11 mouse cellular contexts compared by ENCODE assay signal in genomic region chr17:84585104-84585503, GRCm38 (mm10). TPM values are rescaled to one million over a fixed set of nuclear protein-coding genes. Genes with fewer than 3 reads are reported as not detected.
DNase-seq lines count a peak whose midpoint lies in the region; ATAC-seq and TF ChIP-seq lines count a peak whose summit lies in the region.
"Had no signal": no experiment of that assay in that cellular context is flagged by ENCODE, and none has a peak within 500 bp of the region (broad histone marks: within the 10 kb centered on the region; RNA-seq: fewer than 3 reads in every experiment).

No protein-coding gene starts in this region.

- no peaks in the 10 kb centered on the region for H3K79me2 ChIP-seq in myocyte (ENCODE audit: control insufficient read depth, insufficient read depth)

- no peak for DNase-seq in kidney, adult 9 months
- DNase-seq in adrenal gland, adult 18-20 months (ENCODE audit: low spot score in 2 of 2): no peak
- DNase-seq: kidney, postnatal 25 days had no signal

- no peak for TF ChIP-seq POLR2A in myocyte (IDR thresholded peaks at IDR 0.05; ENCODE audit: insufficient read length, low read depth)

- no peaks in the 10 kb centered on the region for H3K9me3 ChIP-seq in kidney, embryonic 16.5 days (ENCODE audit: low read length)
- no peaks in the 10 kb centered on the region for H3K9me3 ChIP-seq in embryonic facial prominence, embryonic 15.5 days (replicated peaks)
- H3K9me3 ChIP-seq in heart, embryonic 16.5 days (replicated peaks; ENCODE audit: control insufficient read depth, low read length): no peaks in the 10 kb centered on the region
- H3K9me3 ChIP-seq in hindbrain, embryonic 13.5 days: no peaks in the 10 kb centered on the region
- H3K9me3 ChIP-seq in midbrain, embryonic 15.5 days: no peaks in the 10 kb centered on the region
- H3K9me3 ChIP-seq: forebrain, embryonic 12.5 days; G1E had no signal

- H3K27me3 ChIP-seq in kidney, embryonic 16.5 days (ENCODE audit: insufficient read depth, low read length): no peaks in the 10 kb centered on the region
- H3K27me3 ChIP-seq in embryonic facial prominence, embryonic 15.5 days: no peaks in the 10 kb centered on the region
- H3K27me3 ChIP-seq in heart, embryonic 16.5 days (ENCODE audit: control insufficient read depth, insufficient read depth, low read length): no peaks in the 10 kb centered on the region
- no peaks in the 10 kb centered on the region for H3K27me3 ChIP-seq in myocyte (ENCODE audit: control insufficient read depth, insufficient read depth, insufficient read length)
- no peaks in the 10 kb centered on the region for H3K27me3 ChIP-seq in hindbrain, embryonic 13.5 days
- no peaks in the 10 kb centered on the region for H3K27me3 ChIP-seq in midbrain, embryonic 15.5 days (replicated peaks)
- H3K27me3 ChIP-seq: forebrain, embryonic 12.5 days had no signal

- no peak overlapping the region for H3K9ac ChIP-seq in kidney, embryonic 16.5 days (replicated peaks; ENCODE audit: low read length)
- no peak overlapping the region for H3K9ac ChIP-seq in embryonic facial prominence, embryonic 15.5 days
- no peak overlapping the region for H3K9ac ChIP-seq in heart, embryonic 16.5 days (ENCODE audit: low read length)
- H3K9ac ChIP-seq in hindbrain, embryonic 13.5 days: no peak overlapping the region
- no peak overlapping the region for H3K9ac ChIP-seq in midbrain, embryonic 15.5 days
- H3K9ac ChIP-seq: forebrain, embryonic 12.5 days had no signal

- H3K4me2 ChIP-seq in kidney, embryonic 16.5 days (replicated peaks; ENCODE audit: low read depth, low read length): no peak overlapping the region
- no peak overlapping the region for H3K4me2 ChIP-seq in embryonic facial prominence, embryonic 15.5 days (replicated peaks)
- H3K4me2 ChIP-seq in heart, embryonic 16.5 days (ENCODE audit: low read depth, low read length): no peak overlapping the region
- H3K4me2 ChIP-seq in myocyte (ENCODE audit: low read depth): peak overlapping the region; percentile 48
- no peak overlapping the region for H3K4me2 ChIP-seq in hindbrain, embryonic 13.5 days
- H3K4me2 ChIP-seq in midbrain, embryonic 15.5 days: no peak overlapping the region
- H3K4me2 ChIP-seq: forebrain, embryonic 12.5 days had no signal

- no peak overlapping the region for H3ac ChIP-seq in myocyte (ENCODE audit: control insufficient read depth, insufficient read length)

- 0 out of 2 replicates have a peak overlapping the region, but pooled peaks have one; percentile 27 for H3K27ac ChIP-seq in kidney, embryonic 16.5 days (ENCODE audit: low read length)
- peak overlapping the region; percentile 0; the same call in 1 of the 2 replicates for H3K27ac ChIP-seq in embryonic facial prominence, embryonic 15.5 days (replicated peaks)
- H3K27ac ChIP-seq in heart, embryonic 16.5 days (ENCODE audit: low read length): no peak overlapping the region
- no peak overlapping the region for H3K27ac ChIP-seq in hindbrain, embryonic 13.5 days
- no peak overlapping the region for H3K27ac ChIP-seq in midbrain, embryonic 15.5 days
- H3K27ac ChIP-seq: forebrain, embryonic 12.5 days had no signal

- 71% methylated on average over 8 of the region's 8 CpGs for WGBS in kidney, embryonic 16.5 days
- WGBS in embryonic facial prominence, embryonic 15.5 days: 50% methylated on average over 8 of the region's 8 CpGs
- WGBS in heart, embryonic 16.5 days: 63% methylated on average over 8 of the region's 8 CpGs
- 88% methylated on average over 8 of the region's 8 CpGs for WGBS in hindbrain, embryonic 13.5 days
- WGBS in midbrain, embryonic 15.5 days: 80% methylated on average over 8 of the region's 8 CpGs

- H3K36me3 ChIP-seq in kidney, embryonic 16.5 days (ENCODE audit: insufficient read depth, low read length): peaks cover 20% of the 10 kb centered on the region; the same call in 1 of the 2 replicates
- H3K36me3 ChIP-seq in embryonic facial prominence, embryonic 15.5 days: peaks cover 13% of the 10 kb centered on the region; the same call in 1 of the 2 replicates
- H3K36me3 ChIP-seq in heart, embryonic 16.5 days (ENCODE audit: control insufficient read depth, insufficient read depth): no peaks in the 10 kb centered on the region
- H3K36me3 ChIP-seq in myocyte (ENCODE audit: control insufficient read depth, insufficient read depth): peaks cover 17% of the 10 kb centered on the region
- H3K36me3 ChIP-seq in hindbrain, embryonic 13.5 days: no peaks in the 10 kb centered on the region
- no peaks in the 10 kb centered on the region for H3K36me3 ChIP-seq in midbrain, embryonic 15.5 days (replicated peaks)
- H3K36me3 ChIP-seq: forebrain, embryonic 12.5 days; G1E had no signal

- peaks cover 32% of the 10 kb centered on the region for H3K4me1 ChIP-seq in kidney, embryonic 16.5 days (ENCODE audit: insufficient read depth, low read length)
- H3K4me1 ChIP-seq in embryonic facial prominence, embryonic 15.5 days: peaks cover 28% of the 10 kb centered on the region
- H3K4me1 ChIP-seq in heart, embryonic 16.5 days (ENCODE audit: control insufficient read depth, insufficient read depth, low read length): no peaks in the 10 kb centered on the region
- H3K4me1 ChIP-seq in hindbrain, embryonic 13.5 days (replicated peaks): no peaks in the 10 kb centered on the region
- H3K4me1 ChIP-seq in midbrain, embryonic 15.5 days: no peaks in the 10 kb centered on the region

- ATAC-seq in kidney, embryonic 16.5 days (ENCODE audit: low FRiP score, low TSS enrichment): no peak
- ATAC-seq in embryonic facial prominence, embryonic 15.5 days (ENCODE audit: insufficient number of reproducible peaks, low FRiP score, low TSS enrichment, low read depth): peak; percentile 83; the same call in 1 of the 2 replicates
- peak; percentile 37; the same call in 1 of the 2 replicates for ATAC-seq in heart, embryonic 16.5 days (replicated peaks; ENCODE audit: extremely low read depth, insufficient read depth, low FRiP score)
- no peak for ATAC-seq in hindbrain, embryonic 13.5 days (ENCODE audit: low FRiP score)
- ATAC-seq in midbrain, embryonic 15.5 days (replicated peaks): no peak

- no peak overlapping the region for H3K4me3 ChIP-seq in kidney, embryonic 16.5 days (ENCODE audit: low read length)
- no peak overlapping the region for H3K4me3 ChIP-seq in embryonic facial prominence, embryonic 15.5 days (replicated peaks)
- H3K4me3 ChIP-seq in heart, embryonic 16.5 days (ENCODE audit: low read length): no peak overlapping the region
- no peak overlapping the region for H3K4me3 ChIP-seq in myocyte
- no peak overlapping the region for H3K4me3 ChIP-seq in hindbrain, embryonic 13.5 days
- no peak overlapping the region for H3K4me3 ChIP-seq in midbrain, embryonic 15.5 days
- H3K4me3 ChIP-seq: forebrain, embryonic 12.5 days had no signal

TF ChIP-seq in myocyte, 11 proteins besides CTCF, POLR2A, EP300 and RAD21:
- TF ChIP-seq MAX (IDR thresholded peaks at IDR 0.05; ENCODE audit: low read depth) (no peak), SRF (IDR thresholded peaks at IDR 0.05; ENCODE audit: control insufficient read depth, insufficient read length, low read depth) (peak; percentile 14), E2F4 (IDR thresholded peaks at IDR 0.05; ENCODE audit: insufficient read depth) (no peak), CEBPB (IDR thresholded peaks at IDR 0.05; ENCODE audit: insufficient read depth, poor library complexity, severe bottlenecking) (no peak), MYOD1 (IDR thresholded peaks at IDR 0.05; ENCODE audit: control insufficient read depth in 1 of 3, insufficient read length in 2 of 3, low read depth in 2 of 3) (peak; percentile 13 to 97 (median 96)), POLR2AphosphoS2 (IDR thresholded peaks at IDR 0.05; ENCODE audit: insufficient read length, low read depth) (no peak), USF1 (IDR thresholded peaks at IDR 0.05; ENCODE audit: low read depth) (no peak), MYOG (IDR thresholded peaks at IDR 0.05; ENCODE audit: control insufficient read depth in 1 of 3, insufficient read depth in 1 of 3, insufficient read length in 2 of 3, low read depth in 2 of 3) (peak; percentile 51 to 95 (median 88)), TCF12 (IDR thresholded peaks at IDR 0.05; ENCODE audit: insufficient read depth, poor library complexity, severe bottlenecking) (peak; percentile 89), TCF3 (IDR thresholded peaks at IDR 0.05; ENCODE audit: insufficient read length, low read depth) (peak; percentile 76), REST (IDR thresholded peaks at IDR 0.05; ENCODE audit: insufficient read depth, insufficient read length) (no peak)

RNA-seq across cellular contexts. Expression of gene Dync2li1, which starts 41.2 kb away (rescaled TPM):
- polyA plus RNA-seq in kidney, embryonic 16.5 days (2015; fragmentation: Nextera tagmentation; extraction: Ambion mirVana): 54.9 and 56.9 TPM in 2 replicates
- 35.3 and 39.7 TPM in 2 replicates for polyA plus RNA-seq in embryonic facial prominence, embryonic 15.5 days (2015; fragmentation: Nextera tagmentation; extraction: Ambion mirVana)
- 11.7 and 13.0 TPM in 2 replicates for polyA plus RNA-seq in heart, embryonic 16.5 days (2015; fragmentation: Nextera tagmentation; extraction: Ambion mirVana)
- polyA plus RNA-seq in myocyte (2012; fragmentation: generic; extraction: Trizol): 10.1 TPM
- total RNA-seq in adrenal gland, adult 18-20 months (2021): 10 to 100 TPM; 22.5 to 28.0 TPM
- polyA plus RNA-seq in hindbrain, embryonic 13.5 days (2015; fragmentation: Nextera tagmentation; extraction: Ambion mirVana): 33.2 and 36.9 TPM in 2 replicates
- 33.5 and 35.4 TPM in 2 replicates for polyA plus RNA-seq in midbrain, embryonic 15.5 days (2015; fragmentation: Nextera tagmentation; extraction: Ambion mirVana)
- total RNA-seq: G1E had no signal
- polyA plus RNA-seq: G1E had no signal

Comparison
In these comparisons a context has a peak if more than half of its experiments do, and no peak if none do; other contexts are left out.
1. ATAC-seq: peak in embryonic facial prominence, embryonic 15.5 days (single experiment) and heart, embryonic 16.5 days (single experiment); none in kidney, embryonic 16.5 days (single experiment), hindbrain, embryonic 13.5 days (single experiment) and midbrain, embryonic 15.5 days (single experiment).
2. H3K27ac ChIP-seq: peak in kidney, embryonic 16.5 days (single experiment) and embryonic facial prominence, embryonic 15.5 days (single experiment); none in heart, embryonic 16.5 days (single experiment), hindbrain, embryonic 13.5 days (single experiment) and midbrain, embryonic 15.5 days (single experiment).